Mouse (Mus musculus): ENCODE measurements around the gene Anapc13.

The Anapc13 gene

GRCm38 (mm10) chr9:102629052-102629451, 3.0 kb downstream of the Anapc13 start:
- in situ Hi-C loops (cut with MboI; ENCODE audit: low sequenced_read_pairs): no loop called here

- in situ Hi-C loops (cut with MboI; ENCODE audit: low sequenced_read_pairs): loop anchor here (10.0 kb wide), 1 partner anchor 243 kb away; no protein-coding TSS in a partner anchor
These were observed 5.6 kb downstream of the Anapc13 start for GRCm38 (mm10) chr9:102631589-102632147.

- in situ Hi-C loops (cut with MboI; ENCODE audit: low sequenced_read_pairs): loop anchor here (10.0 kb wide), 1 partner anchor 243 kb away; no protein-coding TSS in a partner anchor
These were observed 6.1 kb downstream of the Anapc13 start for GRCm38 (mm10) chr9:102632173-102632572.

GRCm38 (mm10) chr9:102632923-102633537, 6.9 kb downstream of the Anapc13 start:
- in situ Hi-C loops (cut with MboI; ENCODE audit: low sequenced_read_pairs): loop anchor here (10.0 kb wide), 1 partner anchor 242 kb away; no protein-coding TSS in a partner anchor

- in situ Hi-C loops (cut with MboI; ENCODE audit: low sequenced_read_pairs): loop anchor here (10.0 kb wide), 1 partner anchor 240 kb away; no protein-coding TSS in a partner anchor
These were observed 8.4 kb downstream of the Anapc13 start for GRCm38 (mm10) chr9:102634453-102634852.

- in situ Hi-C loops (cut with MboI; ENCODE audit: low sequenced_read_pairs): loop anchor here (10.0 kb wide), 1 partner anchor 238 kb away; no protein-coding TSS in a partner anchor
These were observed 10.5 kb downstream of the Anapc13 start for GRCm38 (mm10) chr9:102636553-102636952.

- in situ Hi-C loops (cut with MboI; ENCODE audit: low sequenced_read_pairs): loop anchor here (10.0 kb wide), 1 partner anchor 238 kb away; no protein-coding TSS in a partner anchor
These were observed 11.0 kb downstream of the Anapc13 start for GRCm38 (mm10) chr9:102637115-102637514.

- in situ Hi-C loops (cut with MboI; ENCODE audit: low sequenced_read_pairs): loop anchor here (10.0 kb wide), 1 partner anchor 236 kb away; no protein-coding TSS in a partner anchor
These were observed 12.9 kb downstream of the Anapc13 start for GRCm38 (mm10) chr9:102638963-102639362.

- in situ Hi-C loops (cut with MboI; ENCODE audit: low sequenced_read_pairs): loop anchor here (10.0 kb wide), 1 partner anchor 235 kb away; no protein-coding TSS in a partner anchor
These were observed 13.4 kb downstream of the Anapc13 start for GRCm38 (mm10) chr9:102639510-102639909.

GRCm38 (mm10) chr9:102641531-102641930, 15.4 kb downstream of the Anapc13 start:
- in situ Hi-C loops (cut with MboI; ENCODE audit: low sequenced_read_pairs): no loop called here

GRCm38 (mm10) chr9:102643071-102643485, 17.0 kb downstream of the Anapc13 start:
- in situ Hi-C loops (cut with MboI; ENCODE audit: low sequenced_read_pairs): no loop called here

- in situ Hi-C loops (cut with MboI; ENCODE audit: low sequenced_read_pairs): no loop called here
These were observed 17.5 kb downstream of the Anapc13 start for GRCm38 (mm10) chr9:102643486-102644101.

- in situ Hi-C loops (cut with MboI; ENCODE audit: low sequenced_read_pairs): loop anchor here (5.0 kb wide), 1 partner anchor 137 kb away; no protein-coding TSS in a partner anchor
These were observed 19.1 kb downstream of the Anapc13 start for GRCm38 (mm10) chr9:102645119-102645695.

- in situ Hi-C loops (cut with MboI; ENCODE audit: low sequenced_read_pairs): loop anchor here (5.0 kb wide), 1 partner anchor 135 kb away; no protein-coding TSS in a partner anchor
These were observed 20.9 kb downstream of the Anapc13 start for GRCm38 (mm10) chr9:102647010-102647409.

- in situ Hi-C loops (cut with MboI; ENCODE audit: low sequenced_read_pairs): loop anchor here (5.0 kb wide), 1 partner anchor 132 kb away; no protein-coding TSS in a partner anchor
These were observed 23.9 kb downstream of the Anapc13 start for GRCm38 (mm10) chr9:102649917-102650527.

- in situ Hi-C loops (cut with MboI; ENCODE audit: low sequenced_read_pairs): no loop called here
These were observed 24.5 kb downstream of the Anapc13 start for GRCm38 (mm10) chr9:102650637-102651036.

- in situ Hi-C loops (cut with MboI; ENCODE audit: low sequenced_read_pairs): no loop called here
These were observed 25.2 kb downstream of the Anapc13 start for GRCm38 (mm10) chr9:102651199-102651720.

GRCm38 (mm10) chr9:102656355-102657095, 30.4 kb downstream of the Anapc13 start:
- in situ Hi-C loops (cut with MboI; ENCODE audit: low sequenced_read_pairs): no loop called here

- in situ Hi-C loops (cut with MboI; ENCODE audit: low sequenced_read_pairs): no loop called here
These were observed 42.0 kb downstream of the Anapc13 start for GRCm38 (mm10) chr9:102668115-102668514.

GRCm38 (mm10) chr9:102668906-102669305, 42.8 kb downstream of the Anapc13 start:
- in situ Hi-C loops (cut with MboI; ENCODE audit: low sequenced_read_pairs): no loop called here

All from CH12F3 (cell line).